Mouse (Mus musculus): ENCODE measurements at regions not wholly inside any gene's neighbourhood (a gene's known extent, or its start where the extent isn't known, plus 50 kb on each side); places are given as distances from the start of the nearest gene placed in this dataset.

DNA sequence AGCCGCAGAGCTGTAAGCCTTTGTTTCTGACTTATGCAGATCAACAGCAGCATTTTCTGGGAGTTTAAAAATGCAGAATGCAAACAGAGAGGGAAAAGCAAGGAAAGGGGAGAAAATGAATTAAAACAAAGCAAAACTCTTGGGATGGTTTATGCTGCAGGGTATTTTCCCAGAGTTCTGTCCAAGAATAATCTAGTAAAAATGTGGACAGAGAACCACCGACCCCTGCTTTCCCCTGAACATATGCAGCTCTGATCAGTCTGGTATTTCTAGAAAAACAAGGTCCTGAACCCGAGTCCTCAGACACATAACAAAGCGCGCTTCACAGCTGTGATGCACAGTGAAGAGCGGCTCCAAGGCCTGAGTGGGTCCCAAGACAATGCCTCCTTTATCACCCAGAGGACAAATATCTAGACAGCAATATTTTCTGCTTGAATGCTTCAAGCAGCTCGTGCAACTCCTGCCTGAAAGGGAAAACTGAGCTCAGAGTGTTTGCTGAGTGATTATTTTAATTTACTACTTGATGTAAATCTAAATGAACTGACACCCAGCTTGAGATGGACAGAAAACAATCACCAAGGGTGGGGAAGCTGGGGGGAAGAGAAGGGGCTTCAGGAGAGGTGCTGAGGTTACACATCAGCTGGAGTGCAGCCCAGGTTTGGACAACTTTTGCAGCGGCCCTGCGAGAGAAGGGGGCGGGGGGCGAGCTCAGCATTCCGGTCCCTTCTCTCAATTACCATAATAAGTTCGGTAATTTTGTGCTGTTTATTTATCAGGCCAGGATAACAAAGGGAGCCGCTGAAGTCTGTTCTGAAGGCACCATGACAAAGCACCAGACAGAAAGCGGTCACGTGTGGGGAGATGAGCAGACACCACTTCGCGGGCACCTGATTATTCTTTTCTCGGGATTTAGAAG is 853.6 kb downstream of the 5730522E02Rik start:
- intact Hi-C loops (cut with DNase I) = no loop called here
- no peak for DNase-seq

DNA sequence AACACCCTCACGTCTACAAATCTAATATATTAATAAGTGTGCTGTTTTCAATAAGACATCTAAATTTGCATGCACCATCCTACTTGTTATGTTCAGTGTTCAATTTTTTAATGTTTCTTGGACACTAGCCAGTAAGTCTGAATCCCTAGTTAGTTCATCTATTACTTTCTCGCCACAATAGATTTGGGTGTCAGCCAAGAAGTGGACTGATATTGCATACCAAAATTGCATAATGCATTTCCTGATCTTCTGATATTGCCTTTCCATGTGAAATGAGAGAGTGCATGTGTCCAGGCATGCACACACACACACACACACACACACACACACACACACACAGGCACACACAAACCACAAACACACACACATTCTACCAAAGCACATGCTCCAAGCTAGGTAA is 874.9 kb downstream of the 5730522E02Rik start:
- DNase-seq = no peak
- intact Hi-C loops (cut with DNase I) = no loop called here

DNA sequence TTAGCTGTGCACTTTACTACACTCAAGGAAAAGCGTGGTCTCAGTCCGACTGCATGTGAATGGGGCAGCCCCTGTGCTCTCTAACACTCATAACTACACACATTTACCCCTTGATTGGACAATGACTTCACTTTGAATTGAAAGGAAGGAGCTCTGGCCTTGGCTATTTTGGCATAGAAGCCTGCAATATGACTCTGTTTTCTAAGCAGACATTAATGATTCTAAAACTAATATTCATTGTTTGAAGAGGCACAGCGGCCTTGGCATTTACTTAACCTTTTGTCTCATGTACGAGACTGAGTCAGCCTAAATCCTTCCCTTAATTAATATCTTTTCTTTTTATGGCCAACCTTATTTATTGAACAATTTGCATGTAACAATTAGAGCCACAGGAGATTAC is 879.9 kb downstream of the 5730522E02Rik start:
- intact Hi-C loops (cut with DNase I) = no loop called here
- no peak for DNase-seq

DNA sequence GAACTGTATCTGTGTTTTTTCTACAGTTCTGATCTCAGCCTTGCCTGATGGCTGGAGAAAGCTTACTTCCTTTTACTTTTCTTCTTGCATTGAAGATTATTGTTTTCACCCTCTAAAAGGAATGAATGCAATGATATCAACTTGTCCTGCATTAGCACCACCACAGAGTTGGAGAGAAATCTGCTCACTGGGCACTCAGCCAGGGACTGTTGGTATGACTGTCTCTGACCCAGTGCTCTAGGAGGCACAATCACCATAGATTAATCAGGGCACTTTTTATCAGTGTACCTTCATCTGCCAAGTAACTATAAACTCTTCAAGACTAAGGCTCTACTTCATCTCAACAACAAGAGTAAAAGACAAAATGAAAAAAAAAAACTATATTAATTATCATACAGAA is 888.1 kb downstream of the 5730522E02Rik start:
- DNase-seq = no peak
- intact Hi-C loops (cut with DNase I) = no loop called here

DNA sequence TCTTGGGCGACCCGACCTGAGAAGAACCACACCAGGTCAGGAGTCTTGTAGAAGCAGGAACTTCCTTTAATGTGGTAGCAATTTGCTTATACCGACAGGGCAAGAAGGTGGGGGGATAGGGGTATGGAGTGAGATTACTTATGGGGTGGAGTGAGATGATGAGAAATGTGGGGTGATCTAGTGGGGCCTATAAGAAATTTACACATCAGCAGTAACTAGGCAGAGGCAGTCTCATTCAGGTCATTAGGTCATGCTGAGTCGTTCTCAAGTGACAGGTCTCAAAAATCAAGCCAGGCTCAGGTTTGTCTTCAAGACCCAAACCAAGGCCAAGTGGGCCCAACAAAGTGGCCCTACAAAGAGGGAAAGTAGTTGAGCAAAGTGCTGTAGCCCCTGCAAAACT is 889.1 kb downstream of the 5730522E02Rik start:
- no peak for DNase-seq
- intact Hi-C loops (cut with DNase I) = no loop called here

DNA sequence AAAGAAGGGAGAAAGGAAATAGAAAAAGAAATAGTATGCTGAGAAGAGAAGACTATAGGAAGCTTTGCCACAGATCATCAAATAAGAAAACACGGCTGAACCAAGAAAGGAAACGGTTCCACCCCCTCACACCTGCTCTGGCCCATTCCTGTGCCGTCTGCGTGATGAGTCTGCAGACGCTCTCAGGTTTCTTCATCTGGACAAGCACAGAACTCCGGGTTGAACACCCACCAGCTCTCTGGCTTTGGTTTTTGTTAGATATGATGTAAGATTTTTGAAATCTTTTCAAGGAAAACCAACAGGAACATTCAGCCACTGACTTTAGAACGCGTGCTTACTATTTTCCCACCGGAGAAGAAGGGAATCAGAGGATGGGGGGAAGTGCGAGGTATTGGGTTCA is 895.9 kb downstream of the 5730522E02Rik start:
- intact Hi-C loops (cut with DNase I) = no loop called here
- DNase-seq = no peak

DNA sequence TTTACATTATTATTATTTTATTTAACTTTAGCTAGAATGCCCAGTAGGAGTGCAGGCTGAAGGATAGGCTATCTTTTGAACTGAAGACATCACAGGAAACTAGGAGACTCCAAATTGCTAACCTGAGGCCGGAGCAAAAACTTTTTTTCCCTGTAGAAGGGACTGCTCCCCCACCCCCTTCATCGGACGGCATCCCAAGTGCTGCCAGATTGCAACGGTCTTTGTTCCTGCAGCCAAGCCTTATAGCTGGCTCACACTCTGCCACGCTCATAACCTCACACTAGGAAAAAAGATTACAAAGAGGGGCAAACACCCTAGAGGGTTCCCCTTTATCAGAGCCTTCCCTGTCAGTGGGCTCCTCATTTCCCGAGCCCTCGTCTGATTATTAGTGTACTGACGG is 896.7 kb downstream of the 5730522E02Rik start:
- intact Hi-C loops (cut with DNase I) = no loop called here
- no peak for DNase-seq

DNA sequence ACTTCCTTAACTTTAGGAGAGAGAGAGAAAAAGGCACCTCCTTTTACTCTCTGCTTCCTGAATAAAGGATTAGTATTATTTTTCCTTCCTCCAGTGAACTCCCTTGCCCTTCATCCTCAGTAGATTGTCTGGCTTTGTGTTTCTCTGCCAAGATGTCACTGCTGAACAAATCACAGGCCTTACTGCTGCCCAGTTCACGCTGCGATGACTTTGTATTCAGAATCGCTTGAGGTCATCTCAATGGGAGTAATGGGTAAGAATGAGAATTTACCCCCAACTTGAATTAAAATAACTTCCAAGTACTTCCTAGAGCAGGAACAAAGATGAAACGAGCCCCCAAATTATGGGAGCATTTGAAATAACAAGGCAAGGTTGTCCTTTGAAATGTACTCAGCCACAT is 897.3 kb downstream of the 5730522E02Rik start:
- intact Hi-C loops (cut with DNase I) = no loop called here
- no peak for DNase-seq

DNA sequence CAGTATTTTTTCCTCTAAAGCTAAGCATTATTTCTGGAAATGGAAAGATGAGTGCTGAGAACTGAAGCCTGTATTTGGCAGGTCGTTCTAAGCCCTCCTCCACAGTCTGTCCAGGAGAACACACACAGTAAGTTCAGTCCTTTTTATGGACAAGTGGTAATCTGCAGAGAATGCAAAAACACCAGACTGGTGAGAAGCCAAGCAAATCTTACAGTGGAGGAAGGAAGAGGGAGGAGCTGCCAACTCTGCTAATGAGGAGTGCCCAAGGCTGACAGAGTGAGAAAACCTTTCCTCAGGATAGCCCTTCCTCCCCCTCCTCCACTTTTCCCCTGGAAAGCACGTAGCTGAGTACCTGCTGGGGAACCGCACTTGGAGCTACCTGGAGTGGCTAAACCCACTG is 899.8 kb downstream of the 5730522E02Rik start:
- intact Hi-C loops (cut with DNase I) = no loop called here
- DNase-seq = no peak

DNA sequence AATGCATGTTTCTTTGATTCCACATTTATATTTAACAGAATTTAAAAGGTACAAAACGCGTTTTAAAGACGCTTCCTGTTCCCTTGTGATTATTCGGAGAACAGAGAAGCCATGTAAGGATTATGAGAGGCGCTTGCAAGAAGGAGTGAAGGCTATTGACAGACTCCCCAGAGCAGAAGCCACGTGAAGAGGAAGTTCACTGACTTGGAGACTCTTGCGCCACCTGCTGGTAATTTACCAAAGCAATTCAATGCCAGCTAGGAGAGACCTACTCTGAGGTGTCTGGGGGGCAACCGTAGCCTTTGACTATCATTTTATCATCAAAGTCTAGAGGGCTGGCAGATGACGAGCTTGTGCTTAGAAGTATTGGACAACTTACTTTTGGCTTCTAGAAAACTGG is 909.4 kb downstream of the 5730522E02Rik start:
- intact Hi-C loops (cut with DNase I) = loop anchor here (1.0 to 5.0 kb wide), 3 partner anchors 884 to 1254 kb away; no protein-coding TSS in a partner anchor
- DNase-seq = peak; percentile 69 to 83

DNA sequence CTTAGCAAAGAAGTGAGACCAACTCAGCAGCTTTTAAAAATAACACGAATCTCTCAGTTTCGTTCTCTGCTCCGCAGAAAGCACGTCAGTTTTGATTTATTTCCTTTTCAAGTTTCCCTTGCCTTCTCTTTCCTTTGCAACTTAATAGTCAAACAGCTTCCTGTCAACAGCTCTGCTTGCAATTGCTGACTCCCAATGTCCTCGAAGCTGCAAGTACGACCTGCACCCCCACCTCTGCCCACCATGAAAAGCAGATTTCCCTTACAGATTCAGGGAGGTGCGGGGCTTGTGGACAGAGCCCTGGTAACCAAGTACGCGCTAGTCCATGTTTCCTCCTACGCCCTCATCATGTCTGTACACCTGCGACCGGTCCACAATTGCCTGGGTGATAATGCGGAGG is 922.2 kb downstream of the 5730522E02Rik start:
- DNase-seq = no peak
- intact Hi-C loops (cut with DNase I) = no loop called here

DNA sequence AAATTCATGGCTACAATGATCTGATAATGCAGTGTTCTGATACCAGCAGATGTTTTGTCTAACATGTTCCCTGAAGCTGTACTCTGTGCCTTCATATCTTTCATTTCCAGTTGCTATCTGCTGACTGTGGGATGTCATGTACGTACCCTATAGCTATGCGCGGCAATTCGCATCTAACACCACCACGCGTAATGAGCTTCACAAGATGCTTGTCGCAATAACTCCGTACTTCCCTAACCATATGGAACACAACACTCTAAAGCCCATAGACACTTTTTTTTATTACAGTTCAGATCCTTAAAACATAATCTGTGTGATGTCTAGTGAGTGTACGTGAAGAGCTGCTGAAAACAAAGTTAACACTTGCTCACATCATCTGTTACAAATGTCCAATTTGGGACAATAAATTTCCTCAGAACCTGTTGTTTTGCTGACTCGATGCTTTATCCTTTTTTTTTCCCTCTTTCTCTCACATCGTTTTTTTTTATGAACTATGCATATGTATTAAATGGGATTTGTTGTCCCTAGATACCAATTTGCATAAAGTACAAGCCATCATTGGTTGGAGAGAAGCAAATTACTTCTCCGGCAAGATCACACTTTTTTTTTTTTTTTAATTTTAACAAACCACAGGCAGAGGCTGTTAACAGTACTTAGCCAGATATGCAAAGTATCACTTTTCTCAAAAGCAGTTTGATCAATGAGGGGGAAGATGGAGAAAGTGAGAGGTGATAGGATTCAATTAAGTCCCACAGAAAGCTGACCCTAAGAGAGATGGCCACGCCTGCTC is 922.9 kb downstream of the 5730522E02Rik start:
- no peak for DNase-seq
- intact Hi-C loops (cut with DNase I) = no loop called here

DNA sequence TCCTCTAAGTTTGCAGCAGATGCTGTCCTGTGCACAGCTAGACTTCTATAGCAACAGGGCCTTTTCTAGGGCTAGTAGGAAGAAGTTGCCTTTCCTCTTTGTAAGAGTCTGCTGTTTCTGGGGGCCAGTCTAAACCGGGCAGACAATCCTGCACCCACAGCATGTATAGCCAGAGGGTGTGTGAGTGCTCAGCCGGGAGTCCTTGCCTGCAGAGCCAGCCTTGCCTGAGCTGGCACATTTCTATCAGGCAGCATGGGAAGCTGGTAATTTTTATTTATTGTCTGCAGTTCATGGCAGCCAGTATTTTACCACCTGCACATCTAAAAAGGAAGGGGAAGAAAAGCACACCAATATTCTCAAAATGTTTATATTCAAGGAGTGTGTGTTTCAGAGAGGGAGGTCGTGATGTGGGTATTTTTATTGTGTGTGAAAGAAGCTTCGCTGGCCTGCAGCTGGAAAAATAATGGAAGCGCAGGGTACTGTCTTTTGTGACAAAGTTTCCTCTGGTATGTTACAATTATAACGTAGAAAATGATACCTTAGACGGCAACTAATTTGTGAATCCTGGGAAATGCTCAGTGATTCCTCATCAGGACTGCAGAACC is 940.5 kb downstream of the 5730522E02Rik start:
- intact Hi-C loops (cut with DNase I) = no loop called here
- DNase-seq = no peak

DNA sequence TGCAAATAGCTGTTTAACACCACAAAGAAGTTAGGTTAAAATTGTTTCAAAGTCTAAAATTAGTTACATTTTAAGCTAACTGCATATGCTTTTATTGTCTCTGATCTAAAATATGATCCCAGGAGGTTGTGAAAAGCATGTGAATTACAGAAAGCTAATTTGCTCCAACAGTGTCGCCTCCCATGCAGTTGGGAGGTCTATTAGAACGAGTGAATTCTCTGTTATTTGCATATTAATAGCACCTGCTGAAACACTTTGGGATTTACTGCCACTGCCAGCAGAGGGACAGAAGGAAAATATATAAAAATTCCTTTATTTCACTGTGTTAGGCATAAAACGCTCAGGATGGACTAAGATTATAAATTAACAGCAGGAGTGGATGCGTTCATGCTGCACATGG is 947.7 kb downstream of the 5730522E02Rik start:
- intact Hi-C loops (cut with DNase I) = no loop called here
- DNase-seq = no peak

DNA sequence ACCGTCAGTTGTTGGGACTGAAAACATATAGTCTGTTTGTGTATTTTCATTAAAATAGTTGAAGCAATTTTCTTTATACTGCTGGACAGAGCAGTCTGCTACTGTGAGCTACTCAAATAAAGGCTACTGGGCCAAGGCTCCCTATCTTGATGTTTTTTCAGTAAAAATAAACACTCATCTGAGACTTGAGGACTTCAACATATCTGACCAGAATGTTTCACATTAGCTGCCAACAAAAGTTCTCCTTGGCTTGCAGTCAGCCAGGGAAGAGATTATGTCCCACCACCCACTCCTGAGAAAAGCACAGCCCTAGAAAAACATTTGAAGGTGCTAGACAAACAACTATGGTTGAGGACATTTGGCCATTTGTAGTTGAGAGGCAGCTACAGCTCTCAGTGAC is 950.9 kb downstream of the 5730522E02Rik start:
- no peak for DNase-seq
- intact Hi-C loops (cut with DNase I) = no loop called here

DNA sequence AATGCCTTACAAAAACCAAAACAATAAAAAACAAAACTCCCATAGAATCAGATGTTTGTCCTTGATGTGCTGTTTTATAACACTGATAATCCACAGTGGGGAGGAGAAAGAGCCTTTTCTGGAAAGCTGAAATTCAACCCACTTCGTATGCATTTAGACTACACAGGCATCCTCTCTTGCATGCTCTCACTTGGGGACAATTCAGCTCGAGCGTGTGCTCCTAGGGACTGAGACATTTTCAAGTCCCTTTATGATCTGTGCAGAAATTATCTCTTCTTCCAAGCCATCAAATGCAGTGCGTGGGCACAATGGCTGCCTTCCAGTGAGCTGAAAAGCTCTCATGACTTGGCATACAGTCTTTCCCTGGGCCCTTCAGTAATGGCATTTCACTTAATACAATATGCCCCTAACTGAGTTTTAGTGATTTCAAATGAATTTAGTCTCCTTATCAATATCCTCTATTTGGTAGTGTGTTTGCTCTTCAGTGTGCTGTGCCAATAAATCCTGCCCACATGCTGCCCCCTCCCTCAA is 977.1 kb downstream of the 5730522E02Rik start:
- no peak for DNase-seq
- intact Hi-C loops (cut with DNase I) = no loop called here
